Comparison of ENCODE assay signal across 30 mouse cellular contexts in the genomic region with DNA sequence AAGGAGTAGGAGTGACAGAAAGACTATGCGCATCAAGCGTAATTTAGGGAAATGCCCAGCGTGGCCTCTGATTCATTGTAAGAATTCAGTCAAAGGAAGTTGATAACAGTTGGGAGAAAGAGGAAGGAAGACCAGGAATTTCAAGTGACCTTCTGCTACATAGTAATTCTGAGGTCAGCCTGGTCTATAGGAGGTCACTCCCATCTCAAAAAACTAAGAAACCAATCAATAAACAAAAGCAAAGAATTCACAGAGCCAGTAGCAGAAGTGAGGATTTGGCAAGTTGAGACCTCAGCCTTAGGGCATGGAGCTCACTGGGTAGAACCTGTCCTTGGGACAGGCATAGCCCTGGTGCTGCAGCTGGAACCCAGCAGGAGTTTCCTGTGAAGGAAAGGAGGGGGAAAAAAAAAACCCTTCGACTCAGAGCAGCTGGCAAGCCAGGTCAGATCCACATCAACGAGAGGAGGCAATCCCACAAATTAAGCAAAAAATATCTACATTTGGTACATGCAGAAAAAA. TPM values are rescaled to one million over a fixed set of nuclear protein-coding genes. Genes with fewer than 3 reads are reported as not detected.
DNase-seq lines count a peak whose midpoint lies in the region; ATAC-seq and TF ChIP-seq lines count a peak whose summit lies in the region.
"Had no signal": no experiment of that assay in that cellular context is flagged by ENCODE, and none has a peak within 500 bp of the region (broad histone marks: within the 10 kb centered on the region; RNA-seq: fewer than 3 reads in every experiment).

No protein-coding gene starts in this region.

- no peak overlapping the region for H3K27ac ChIP-seq in liver, adult 2 months (replicated peaks; ENCODE audit: insufficient read depth, low read depth, low read length)
- H3K27ac ChIP-seq in liver, embryonic 11.5 days (ENCODE audit: low read depth, low read length) = no peak overlapping the region
- H3K27ac ChIP-seq in macrophage = 0 out of 2 replicates have a peak overlapping the region, but pooled peaks have one; percentile 1
- H3K27ac ChIP-seq: embryonic facial prominence, embryonic 15.5 days; heart, adult 2 months; heart, embryonic 15.5 days; hindbrain, embryonic 13.5 days; hindbrain, postnatal 0 days had no signal

- intact Hi-C loops in left cerebral cortex, postnatal 25 days (cut with DNase I) = no loop called here

- no peak overlapping the region for H3K4me2 ChIP-seq in liver, embryonic 11.5 days
- H3K4me2 ChIP-seq: embryonic facial prominence, embryonic 15.5 days; heart, embryonic 11.5 days; heart, embryonic 15.5 days; hindbrain, embryonic 13.5 days had no signal

- no peak for ATAC-seq in liver, embryonic 11.5 days (replicated peaks; ENCODE audit: low FRiP score)
- ATAC-seq in erythroid progenitor cell, adult 5-6 weeks (replicated peaks; ENCODE audit: low FRiP score, poor library complexity, severe bottlenecking) = no peak
- ATAC-seq: activated CD4-positive, CD25-positive, alpha-beta regulatory T cell, adult 4 months; forebrain, embryonic 16.5 days; hindbrain, postnatal 0 days had no signal

- H3K4me3 ChIP-seq in liver, adult 2 months (ENCODE audit: insufficient read depth, low read depth, low read length) = no peak overlapping the region
- H3K4me3 ChIP-seq in liver, embryonic 11.5 days (ENCODE audit: low read depth, low read length) = no peak overlapping the region
- H3K4me3 ChIP-seq in macrophage (ENCODE audit: inconsistent target) = no peak overlapping the region
- H3K4me3 ChIP-seq: embryonic facial prominence, embryonic 15.5 days; erythroblast, embryonic 14.5 days; heart, adult 2 months; heart, embryonic 15.5 days; hindbrain, embryonic 13.5 days had no signal

- no peak for TF ChIP-seq CTCF in liver, adult 2 months (IDR thresholded peaks at IDR 0.05; ENCODE audit: low read depth, low read length)

- H3K9me3 ChIP-seq in liver, embryonic 11.5 days (ENCODE audit: control insufficient read depth, low read length) = no peaks in the 10 kb centered on the region
- H3K9me3 ChIP-seq: embryonic facial prominence, embryonic 15.5 days; G1E; heart, embryonic 15.5 days; hindbrain, embryonic 13.5 days had no signal

- H3K36me3 ChIP-seq in liver, adult 2 months (ENCODE audit: control insufficient read depth, insufficient read depth, low read length) = no peaks in the 10 kb centered on the region
- no peaks in the 10 kb centered on the region for H3K36me3 ChIP-seq in liver, embryonic 11.5 days (ENCODE audit: control insufficient read depth, insufficient read depth, low read length)
- no peaks in the 10 kb centered on the region for H3K36me3 ChIP-seq in macrophage (ENCODE audit: inconsistent target)
- H3K36me3 ChIP-seq: embryonic facial prominence, embryonic 15.5 days; G1E; heart, embryonic 15.5 days; hindbrain, embryonic 13.5 days had no signal

- peak; percentile 31 for DNase-seq in liver, adult 2 months (ENCODE audit: extremely low read depth, low read depth, low spot score)
- DNase-seq in liver, embryonic 11.5 days (ENCODE audit: low spot score) = no peak
- DNase-seq in R1 (ENCODE audit: low read depth, low spot score) = peak; percentile 58
- no peak for DNase-seq in ovary, postnatal 14 days (ENCODE audit: low spot score)
- no peak for DNase-seq in left cerebral cortex, postnatal 25 days (ENCODE audit: low spot score in 2 of 2)
- DNase-seq: adrenal gland, postnatal 14 days; cerebellum, adult 11-12 months; cerebellum, adult 9-11 months; cerebellum, postnatal 36 days; gastrocnemius, postnatal 10 days; heart, adult 2 months; heart, postnatal 14 days had no signal

- WGBS in liver, adult 2 months = 55% methylated on average over 5 of the region's 5 CpGs
- 39% methylated on average over 5 of the region's 5 CpGs for WGBS in liver, embryonic 11.5 days
- 16% methylated on average over 5 of the region's 5 CpGs for WGBS in macrophage (ENCODE audit: missing documents)

- H3K27me3 ChIP-seq in liver, adult 2 months (ENCODE audit: control insufficient read depth, insufficient read depth, low read length) = no peaks in the 10 kb centered on the region
- no peaks in the 10 kb centered on the region for H3K27me3 ChIP-seq in liver, embryonic 11.5 days (replicated peaks; ENCODE audit: control insufficient read depth, insufficient read depth, low read length)
- H3K27me3 ChIP-seq: embryonic facial prominence, embryonic 15.5 days; heart, embryonic 15.5 days; hindbrain, embryonic 13.5 days had no signal

- TF ChIP-seq POLR2A in liver, adult 2 months (IDR thresholded peaks at IDR 0.05; ENCODE audit: extremely low read depth, insufficient read depth, low read length) = no peak

- H3K9ac ChIP-seq in liver, adult 2 months (ENCODE audit: low read depth, low read length) = no peak overlapping the region
- no peak overlapping the region for H3K9ac ChIP-seq in liver, embryonic 11.5 days (ENCODE audit: low read depth, low read length)
- H3K9ac ChIP-seq: embryonic facial prominence, embryonic 15.5 days; heart, embryonic 15.5 days; hindbrain, embryonic 13.5 days had no signal

- no peaks in the 10 kb centered on the region for H3K4me1 ChIP-seq in liver, adult 2 months (ENCODE audit: control insufficient read depth, insufficient read depth, low read length)
- no peaks in the 10 kb centered on the region for H3K4me1 ChIP-seq in liver, embryonic 11.5 days (replicated peaks; ENCODE audit: control insufficient read depth, insufficient read depth, low read length)
- H3K4me1 ChIP-seq: embryonic facial prominence, embryonic 15.5 days; hindbrain, embryonic 13.5 days had no signal

- H3K79me2 ChIP-seq in liver, adult 2 months (ENCODE audit: control insufficient read depth, insufficient read depth, low read length) = no peaks in the 10 kb centered on the region
- no peaks in the 10 kb centered on the region for H3K79me2 ChIP-seq in macrophage (ENCODE audit: inconsistent target)

RNA-seq across cellular contexts. Expression of a gene that starts 1.2 kb away (rescaled TPM):
- total RNA-seq in liver, adult 2 months (2014; rRNA removed) = not detected in 2 replicates
- not detected in 2 replicates for polyA plus RNA-seq in liver, adult 2 months (2012; rRNA removed)
- not detected in 2 replicates for polyA plus RNA-seq in liver, embryonic 11.5 days (2014; fragmentation: Nextera tagmentation; extraction: Ambion mirVana)
- not detected for total RNA-seq in macrophage (2018; cell fraction: chromatin; rRNA removed)
- under 1 TPM in 5 of 26 experiments, not detected in 21; 0.05 to 0.08 (median 0.06) TPM for total RNA-seq in macrophage (2018; cell fraction: cytosol; rRNA removed)
- total RNA-seq in macrophage (2018; cell fraction: nucleus; rRNA removed) = under 1 TPM in 1 of 26 experiments, not detected in 25; 0.41 TPM
- not detected in 3 replicates for polyA plus RNA-seq in macrophage (2018)
- total RNA-seq in left cerebral cortex, postnatal 25 days (2021) = not detected
- total RNA-seq in erythroid progenitor cell, adult 5-6 weeks (2015; ENCODE audit: low replicate concordance) = not detected in 2 replicates
- total RNA-seq in erythroid progenitor cell, adult 5-6 weeks (2017; ENCODE audit: low replicate concordance) = not detected in 2 replicates
- total RNA-seq: adrenal gland, adult 18-20 months; adrenal gland, postnatal 14 days; gastrocnemius, postnatal 10 days; gastrocnemius, postnatal 4 days; heart, adult 2 months; heart, postnatal 14 days; hematopoietic stem cell, adult 5-6 weeks had no signal
- polyA plus RNA-seq: C2C12; embryonic facial prominence, embryonic 11.5 days; embryonic facial prominence, embryonic 15.5 days; erythroblast, embryonic 14.5 days; forebrain, embryonic 11.5 days; forebrain, embryonic 16.5 days; frontal cortex, adult 2 months; G1E; heart, adult 2 months; heart, embryonic 11.5 days; heart, embryonic 15.5 days; hindbrain, embryonic 13.5 days had no signal

RNA-seq across cellular contexts. Expression of a gene that starts 58.4 kb away (rescaled TPM):
- 80.5 and 99.3 TPM in 2 replicates for total RNA-seq in liver, adult 2 months (2014; rRNA removed)
- 83.4 and 107 TPM in 2 replicates for polyA plus RNA-seq in liver, adult 2 months (2012; rRNA removed)
- 56.1 and 56.6 TPM in 2 replicates for polyA plus RNA-seq in liver, embryonic 11.5 days (2014; fragmentation: Nextera tagmentation; extraction: Ambion mirVana)
- total RNA-seq in macrophage (2018; cell fraction: chromatin; rRNA removed) = 10 to 100 TPM in 23 of 26 experiments, 1 to 10 TPM in 3; 7.9 to 80.0 (median 31.1) TPM
- 10 to 100 TPM in 24 of 26 experiments, 1 to 10 TPM in 2; 8.2 to 20.3 (median 15.4) TPM for total RNA-seq in macrophage (2018; cell fraction: cytosol; rRNA removed)
- 10 to 100 TPM in 20 of 26 experiments, 1 to 10 TPM in 6; 7.3 to 46.1 (median 15.9) TPM for total RNA-seq in macrophage (2018; cell fraction: nucleus; rRNA removed)
- polyA plus RNA-seq in macrophage (2018) = 20.7 to 20.8 TPM (median 20.8 TPM) in 3 replicates
- 100 to 1,000 TPM; 112 to 125 TPM for total RNA-seq in left cerebral cortex, postnatal 25 days (2021)
- total RNA-seq in erythroid progenitor cell, adult 5-6 weeks (2015; ENCODE audit: low replicate concordance) = 223 and 268 TPM in 2 replicates
- 169 and 259 TPM in 2 replicates for total RNA-seq in erythroid progenitor cell, adult 5-6 weeks (2017; ENCODE audit: low replicate concordance)

RNA-seq across cellular contexts. Expression of a gene that starts 58.5 kb away (rescaled TPM):
- total RNA-seq in liver, adult 2 months (2014; rRNA removed) = 10.2 and 10.9 TPM in 2 replicates
- 7.3 and 7.5 TPM in 2 replicates for polyA plus RNA-seq in liver, adult 2 months (2012; rRNA removed)
- 15.9 and 16.7 TPM in 2 replicates for polyA plus RNA-seq in liver, embryonic 11.5 days (2014; fragmentation: Nextera tagmentation; extraction: Ambion mirVana)
- 10 to 100 TPM in 22 of 26 experiments, 1 to 10 TPM in 4; 4.0 to 24.7 (median 16.6) TPM for total RNA-seq in macrophage (2018; cell fraction: chromatin; rRNA removed)
- total RNA-seq in macrophage (2018; cell fraction: cytosol; rRNA removed) = 1 to 10 TPM; 3.4 to 8.2 (median 6.1) TPM
- 10 to 100 TPM in 12 of 26 experiments, 1 to 10 TPM in 14; 4.6 to 20.3 (median 9.3) TPM for total RNA-seq in macrophage (2018; cell fraction: nucleus; rRNA removed)
- polyA plus RNA-seq in macrophage (2018) = 4.0 to 7.3 TPM (median 5.4 TPM) in 3 replicates
- total RNA-seq in left cerebral cortex, postnatal 25 days (2021) = 10 to 100 TPM; 18.7 to 19.8 TPM
- total RNA-seq in erythroid progenitor cell, adult 5-6 weeks (2015; ENCODE audit: low replicate concordance) = 2.1 and 12.3 TPM in 2 replicates
- 0.90 and 5.2 TPM in 2 replicates for total RNA-seq in erythroid progenitor cell, adult 5-6 weeks (2017; ENCODE audit: low replicate concordance)

Comparison
In these comparisons a context has a peak if more than half of its experiments do, and no peak if none do; other contexts are left out.
1. DNase-seq: peak in liver, adult 2 months (single experiment) and R1 (single experiment); none in liver, embryonic 11.5 days (single experiment), ovary, postnatal 14 days (single experiment) and left cerebral cortex, postnatal 25 days (0 of 2).